Mouse (Mus musculus): ENCODE measurements around the gene Tmem186. TPM values are rescaled to one million over a fixed set of nuclear protein-coding genes. Genes with fewer than 3 reads are reported as not detected.

The Tmem186 gene
- polyA plus RNA-seq, 1 experiment from 2014 or later: 6.0 TPM

- H3K27ac ChIP-seq: no peak overlapping the region
- no peak overlapping the region for H3K4me3 ChIP-seq (ENCODE audit: inconsistent target)
- H3K36me3 ChIP-seq (ENCODE audit: inconsistent target): no peaks in the 10 kb centered on the region
- H3K79me2 ChIP-seq (ENCODE audit: inconsistent target): peaks cover 40% of the 10 kb centered on the region
- WGBS (ENCODE audit: missing documents): under 1% methylated on average over 18 of the region's 18 CpGs
These were observed 34.8 kb upstream of the Tmem186 start for GRCm38 (mm10) chr16:8672350-8672687.

- 1% methylated on average over 61 of the region's 67 CpGs for WGBS (ENCODE audit: missing documents)
- Histone ChIP-seq H3K27ac (peak within 1 kb of the TSS; percentile 28; the same call in 1 of the 2 replicates), H3K36me3 (ENCODE audit: inconsistent target) (no peaks in the 10 kb centered on the region), H3K79me2 (ENCODE audit: inconsistent target) (peaks cover 46% of the 10 kb centered on the region), H3K4me3 (ENCODE audit: inconsistent target) (peak within 1 kb of the TSS; percentile 56)
These were observed 34.2 kb upstream of the Tmem186 start, which contains the start of gene Carhsp1 for GRCm38 (mm10) chr16:8671551-8672349. Carhsp1 (minus strand) TSS chr16:8672155.

GRCm38 (mm10) chr16:8670041-8671035 is 32.8 kb upstream of the Tmem186 start:
- Histone ChIP-seq H3K4me3 (ENCODE audit: inconsistent target) (peak overlapping the region; percentile 56), H3K79me2 (ENCODE audit: inconsistent target) (peaks cover 59% of the 10 kb centered on the region), H3K36me3 (ENCODE audit: inconsistent target) (no peaks in the 10 kb centered on the region), H3K27ac (peak overlapping the region; percentile 28; the same call in 1 of the 2 replicates)
- 61% methylated on average over 11 of the region's 15 CpGs for WGBS (ENCODE audit: missing documents)

GRCm38 (mm10) chr16:8669432-8669831 is 31.9 kb upstream of the Tmem186 start:
- Histone ChIP-seq H3K4me3 (ENCODE audit: inconsistent target) (no peak overlapping the region), H3K79me2 (ENCODE audit: inconsistent target) (peaks cover 68% of the 10 kb centered on the region), H3K27ac (no peak overlapping the region), H3K36me3 (ENCODE audit: inconsistent target) (no peaks in the 10 kb centered on the region)
- 97% methylated on average over 5 of the region's 5 CpGs for WGBS (ENCODE audit: missing documents)

- WGBS (ENCODE audit: missing documents): 100% methylated on average over 1 of the region's 2 CpGs
- no peak overlapping the region for H3K27ac ChIP-seq
- no peaks in the 10 kb centered on the region for H3K36me3 ChIP-seq (ENCODE audit: inconsistent target)
- H3K79me2 ChIP-seq (ENCODE audit: inconsistent target): peaks cover 79% of the 10 kb centered on the region
- no peak overlapping the region for H3K4me3 ChIP-seq (ENCODE audit: inconsistent target)
These were observed 30.9 kb upstream of the Tmem186 start for GRCm38 (mm10) chr16:8668386-8668785.

- no peak overlapping the region for H3K4me3 ChIP-seq (ENCODE audit: inconsistent target)
- H3K79me2 ChIP-seq (ENCODE audit: inconsistent target): peaks cover 81% of the 10 kb centered on the region
- WGBS (ENCODE audit: missing documents): 95% methylated on average over 4 of the region's 4 CpGs
- H3K27ac ChIP-seq: peak overlapping the region; percentile 79
- H3K36me3 ChIP-seq (ENCODE audit: inconsistent target): no peaks in the 10 kb centered on the region
These were observed 30.3 kb upstream of the Tmem186 start for GRCm38 (mm10) chr16:8667814-8668213.

- H3K27ac ChIP-seq: peak overlapping the region; percentile 79
- no peak overlapping the region for H3K4me3 ChIP-seq (ENCODE audit: inconsistent target)
- peaks cover 4% of the 10 kb centered on the region; the same call in 1 of the 2 replicates for H3K36me3 ChIP-seq (ENCODE audit: inconsistent target)
- WGBS (ENCODE audit: missing documents): 61% methylated on average over 7 of the region's 7 CpGs
- peaks cover 81% of the 10 kb centered on the region for H3K79me2 ChIP-seq (ENCODE audit: inconsistent target)
These were observed 29.7 kb upstream of the Tmem186 start for GRCm38 (mm10) chr16:8667261-8667660.

GRCm38 (mm10) chr16:8666452-8666851 is 28.9 kb upstream of the Tmem186 start:
- peak overlapping the region; percentile 79 for H3K27ac ChIP-seq
- 29% methylated on average over 2 of the region's 2 CpGs for WGBS (ENCODE audit: missing documents)
- H3K79me2 ChIP-seq (ENCODE audit: inconsistent target): peaks cover 81% of the 10 kb centered on the region
- peaks cover 12% of the 10 kb centered on the region; the same call in 1 of the 2 replicates for H3K36me3 ChIP-seq (ENCODE audit: inconsistent target)
- no peak overlapping the region for H3K4me3 ChIP-seq (ENCODE audit: inconsistent target)

GRCm38 (mm10) chr16:8665367-8665766 is 27.9 kb upstream of the Tmem186 start:
- Histone ChIP-seq H3K79me2 (ENCODE audit: inconsistent target) (peaks cover 72% of the 10 kb centered on the region), H3K4me3 (ENCODE audit: inconsistent target) (no peak overlapping the region), H3K27ac (no peak overlapping the region), H3K36me3 (ENCODE audit: inconsistent target) (peaks cover 20% of the 10 kb centered on the region; the same call in 1 of the 2 replicates)
- WGBS (ENCODE audit: missing documents): 98% methylated on average over 4 of the region's 5 CpGs

GRCm38 (mm10) chr16:8663606-8664539 is 26.4 kb upstream of the Tmem186 start:
- 93% methylated on average over 20 of the region's 24 CpGs for WGBS (ENCODE audit: missing documents)
- peaks cover 25% of the 10 kb centered on the region; the same call in 1 of the 2 replicates for H3K36me3 ChIP-seq (ENCODE audit: inconsistent target)
- H3K4me3 ChIP-seq (ENCODE audit: inconsistent target): no peak overlapping the region
- peaks cover 57% of the 10 kb centered on the region for H3K79me2 ChIP-seq (ENCODE audit: inconsistent target)
- no peak overlapping the region for H3K27ac ChIP-seq

GRCm38 (mm10) chr16:8663022-8663421 is 25.5 kb upstream of the Tmem186 start:
- WGBS (ENCODE audit: missing documents): 56% methylated on average over 2 of the region's 2 CpGs
- no peak overlapping the region for H3K27ac ChIP-seq
- peaks cover 26% of the 10 kb centered on the region; the same call in 1 of the 2 replicates for H3K36me3 ChIP-seq (ENCODE audit: inconsistent target)
- peaks cover 48% of the 10 kb centered on the region for H3K79me2 ChIP-seq (ENCODE audit: inconsistent target)
- no peak overlapping the region for H3K4me3 ChIP-seq (ENCODE audit: inconsistent target)

- no peak overlapping the region for H3K27ac ChIP-seq
- WGBS (ENCODE audit: missing documents): 96% methylated on average over 4 of the region's 4 CpGs
- peaks cover 6% of the 10 kb centered on the region; the same call in 1 of the 2 replicates for H3K79me2 ChIP-seq (ENCODE audit: inconsistent target)
- H3K36me3 ChIP-seq (ENCODE audit: inconsistent target): peaks cover 64% of the 10 kb centered on the region
- no peak overlapping the region for H3K4me3 ChIP-seq (ENCODE audit: inconsistent target)
These were observed 21.3 kb upstream of the Tmem186 start for GRCm38 (mm10) chr16:8658764-8659163.

- Histone ChIP-seq H3K79me2 (ENCODE audit: inconsistent target) (peaks cover 2% of the 10 kb centered on the region; the same call in 1 of the 2 replicates), H3K27ac (no peak overlapping the region), H3K4me3 (ENCODE audit: inconsistent target) (no peak overlapping the region), H3K36me3 (ENCODE audit: inconsistent target) (peaks cover 68% of the 10 kb centered on the region)
- 93% methylated on average over 4 of the region's 4 CpGs for WGBS (ENCODE audit: missing documents)
These were observed 20.8 kb upstream of the Tmem186 start for GRCm38 (mm10) chr16:8658349-8658748.

GRCm38 (mm10) chr16:8656256-8656655 is 18.7 kb upstream of the Tmem186 start:
- 92% methylated on average over 2 of the region's 2 CpGs for WGBS (ENCODE audit: missing documents)
- H3K36me3 ChIP-seq (ENCODE audit: inconsistent target): peaks cover 75% of the 10 kb centered on the region
- no peak overlapping the region for H3K27ac ChIP-seq
- H3K4me3 ChIP-seq (ENCODE audit: inconsistent target): no peak overlapping the region
- no peaks in the 10 kb centered on the region for H3K79me2 ChIP-seq (ENCODE audit: inconsistent target)

Measured in macrophage (primary cell).